Mouse (Mus musculus) kidney, postnatal 36 days (tissue): ENCODE measurements around the gene Trmt44.

ENCODE experiments used
- DNase-seq, 2 experiments: peaks; one replicate each; pipeline ENCODE4 v3.0.0; 2021 to 2022; ENCODE audit warnings: mixed read lengths in 2 of 2

The Trmt44 gene

DNA sequence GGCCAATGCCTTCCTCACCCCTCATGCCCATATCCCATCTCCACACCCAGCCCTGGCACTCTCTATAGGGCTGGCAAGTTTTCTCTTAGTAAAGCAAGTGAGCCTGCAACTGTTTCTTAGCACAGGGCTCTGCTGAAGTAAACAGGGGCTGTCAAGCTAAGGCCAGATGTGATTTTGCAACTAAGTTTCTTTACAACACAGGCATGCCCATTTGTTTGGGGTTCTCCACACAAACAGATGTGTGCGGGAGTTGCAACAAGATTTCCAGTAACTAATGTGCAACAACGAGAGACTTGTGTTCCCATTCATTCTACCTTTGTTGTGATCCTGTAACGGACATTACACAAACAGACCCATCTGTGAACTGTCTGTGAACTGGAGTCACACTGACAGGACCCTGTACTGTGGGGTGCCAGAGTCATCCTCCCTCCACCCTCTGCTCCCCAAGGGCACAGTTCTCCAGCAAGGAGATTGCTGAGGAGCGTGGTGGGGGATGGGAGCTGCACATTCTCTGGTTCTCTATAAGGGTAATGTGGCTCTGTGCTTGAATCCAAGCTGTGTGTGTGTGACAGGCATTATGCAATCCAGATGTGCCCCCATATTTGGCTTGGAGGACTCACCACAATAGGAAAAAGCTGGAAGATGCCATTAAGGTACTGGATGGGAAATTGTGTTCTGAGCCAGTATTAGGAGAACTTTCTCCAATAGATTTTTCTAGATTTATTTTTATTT lies 33.6 kb downstream of the Trmt44 start:
- DNase-seq, result no peak

DNA sequence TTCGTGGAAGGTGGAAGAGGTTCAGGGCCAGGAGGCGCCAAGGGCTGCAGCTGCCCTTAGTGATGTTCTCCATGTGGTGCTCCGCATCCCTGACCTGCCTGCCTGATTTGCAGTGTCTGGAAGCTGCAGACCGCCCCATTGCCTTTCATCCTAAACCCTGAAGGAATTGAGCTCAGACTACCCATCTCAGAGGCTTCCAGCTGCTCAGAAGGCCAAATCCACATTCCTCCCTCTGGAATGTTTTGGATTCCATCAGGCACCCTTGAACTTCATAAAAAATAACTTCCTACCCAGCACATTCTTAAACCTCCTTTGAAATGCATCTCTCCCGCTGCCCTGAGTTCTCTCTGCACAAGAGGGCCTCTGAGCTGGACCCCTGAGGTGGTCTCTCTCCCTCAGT lies 34.3 kb downstream of the Trmt44 start:
- no peak for DNase-seq

DNA sequence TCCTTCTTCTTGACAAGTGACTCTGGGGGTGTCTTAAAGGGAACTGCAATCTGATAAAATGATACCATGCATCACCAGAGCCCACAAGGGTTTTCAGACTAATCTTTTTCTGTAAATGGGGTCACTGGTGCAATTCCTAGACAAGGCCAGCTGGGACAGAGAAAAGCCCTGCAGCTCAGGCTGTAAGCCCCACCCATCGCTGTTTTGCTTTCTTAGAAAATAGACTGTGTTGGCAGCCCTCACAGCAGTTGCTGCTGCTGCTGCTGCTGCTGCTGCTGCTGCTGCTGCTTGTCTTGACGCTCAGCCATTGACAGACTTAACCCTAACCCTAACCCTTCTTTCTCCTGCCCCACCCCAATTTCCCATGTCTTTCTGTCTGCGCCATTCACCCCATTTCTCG lies 35.3 kb downstream of the Trmt44 start:
- DNase-seq, result no peak

DNA sequence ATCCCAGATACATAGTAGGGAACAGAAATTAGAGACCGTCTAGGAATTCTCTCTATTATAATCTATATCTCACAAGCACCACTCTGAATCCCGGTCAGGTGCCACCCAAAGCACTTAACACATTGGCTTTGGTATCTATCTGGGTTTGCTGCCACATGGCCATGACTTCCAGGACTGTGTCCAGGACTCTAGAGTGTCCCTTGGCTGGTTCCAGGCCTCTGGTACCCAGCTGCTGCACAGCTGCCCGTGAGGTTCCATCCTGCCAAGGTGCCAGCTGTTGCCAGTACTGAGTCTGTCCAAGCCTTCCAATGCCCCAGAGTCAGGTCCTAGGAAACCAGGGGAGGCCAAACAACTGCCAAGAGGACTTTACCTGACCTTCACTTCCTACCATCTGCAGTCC lies 36.8 kb downstream of the Trmt44 start:
- no peak for DNase-seq

DNA sequence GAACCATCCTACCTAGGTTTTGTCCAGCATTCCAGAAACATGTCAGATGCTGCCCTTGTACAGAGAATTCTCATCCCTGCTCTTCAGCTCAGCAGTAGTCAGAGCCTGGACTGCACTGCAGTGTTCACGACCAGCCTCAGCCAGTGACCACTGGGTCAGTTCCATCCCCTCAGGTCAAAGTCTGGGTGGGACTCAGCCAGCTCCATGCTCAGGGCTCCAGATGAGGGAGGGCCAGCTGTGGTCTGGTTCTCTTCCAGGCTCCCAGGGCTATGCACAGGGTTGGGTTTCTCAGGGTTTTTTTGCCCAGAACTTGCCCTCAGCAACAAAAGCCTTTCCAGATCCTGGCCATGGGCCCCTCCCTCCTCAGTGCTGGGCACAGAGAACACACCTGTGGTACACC lies 37.4 kb downstream of the Trmt44 start:
- DNase-seq, result no peak

DNA sequence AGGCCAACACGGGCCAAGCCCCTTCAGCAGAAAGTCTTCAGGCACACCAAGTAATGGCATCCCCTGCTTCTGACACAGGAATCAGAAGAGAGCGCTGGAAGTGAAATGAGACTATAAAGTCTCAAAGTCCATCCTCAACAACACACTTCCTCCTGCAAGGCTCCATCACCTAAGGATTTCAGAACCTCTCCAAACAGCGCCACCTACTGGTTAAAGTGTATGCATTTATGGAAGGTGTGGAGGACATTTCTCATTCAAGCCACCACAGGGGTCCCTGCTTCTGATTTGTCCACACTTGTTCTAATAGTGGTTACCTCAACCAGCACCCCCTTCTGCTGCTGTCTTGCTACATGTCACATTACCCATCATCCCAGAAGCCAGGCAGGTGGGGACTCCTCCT lies 38.6 kb downstream of the Trmt44 start:
- no peak for DNase-seq

DNA sequence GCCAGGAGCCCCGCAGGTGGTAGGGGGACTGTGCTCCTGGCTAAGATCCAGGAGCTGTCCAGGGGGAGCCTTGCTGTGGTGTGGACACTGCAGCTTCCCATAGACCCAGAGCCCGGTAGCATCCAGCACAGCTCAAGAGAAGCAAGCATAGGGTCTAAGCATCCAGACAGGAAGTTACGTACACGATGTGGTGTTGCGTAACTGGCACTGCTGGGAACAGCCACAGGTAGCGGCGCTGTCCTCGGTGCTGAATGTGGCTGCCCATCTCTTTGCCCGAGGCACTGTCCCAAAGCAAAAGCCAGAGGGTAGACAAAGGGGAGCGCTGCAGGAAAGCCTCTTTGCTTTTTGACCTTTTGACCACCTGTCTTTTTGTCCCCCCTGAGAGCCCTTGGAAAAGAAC lies 43.3 kb downstream of the Trmt44 start:
- peak; percentile 40 to 77 for DNase-seq

DNA sequence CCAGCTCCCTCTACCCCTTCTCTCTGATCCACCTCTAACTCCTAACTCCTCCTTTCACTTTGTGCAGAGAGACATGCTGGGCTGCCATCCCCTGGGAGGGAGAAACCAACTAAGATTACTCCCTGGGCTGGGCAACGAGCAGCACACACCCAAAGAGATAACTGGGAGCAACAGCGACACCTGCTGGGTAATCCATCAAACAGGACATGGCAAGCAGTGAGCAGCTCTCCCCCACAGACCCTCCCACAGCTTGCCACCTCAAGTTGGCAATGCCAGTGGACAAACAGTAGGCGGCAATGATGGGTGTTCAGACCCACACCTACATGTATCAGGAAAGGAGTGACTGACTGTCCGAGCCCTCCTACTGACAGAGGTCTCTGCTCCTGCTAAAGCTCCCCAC lies 44.4 kb downstream of the Trmt44 start:
- DNase-seq, result peak; percentile 24 to 73

DNA sequence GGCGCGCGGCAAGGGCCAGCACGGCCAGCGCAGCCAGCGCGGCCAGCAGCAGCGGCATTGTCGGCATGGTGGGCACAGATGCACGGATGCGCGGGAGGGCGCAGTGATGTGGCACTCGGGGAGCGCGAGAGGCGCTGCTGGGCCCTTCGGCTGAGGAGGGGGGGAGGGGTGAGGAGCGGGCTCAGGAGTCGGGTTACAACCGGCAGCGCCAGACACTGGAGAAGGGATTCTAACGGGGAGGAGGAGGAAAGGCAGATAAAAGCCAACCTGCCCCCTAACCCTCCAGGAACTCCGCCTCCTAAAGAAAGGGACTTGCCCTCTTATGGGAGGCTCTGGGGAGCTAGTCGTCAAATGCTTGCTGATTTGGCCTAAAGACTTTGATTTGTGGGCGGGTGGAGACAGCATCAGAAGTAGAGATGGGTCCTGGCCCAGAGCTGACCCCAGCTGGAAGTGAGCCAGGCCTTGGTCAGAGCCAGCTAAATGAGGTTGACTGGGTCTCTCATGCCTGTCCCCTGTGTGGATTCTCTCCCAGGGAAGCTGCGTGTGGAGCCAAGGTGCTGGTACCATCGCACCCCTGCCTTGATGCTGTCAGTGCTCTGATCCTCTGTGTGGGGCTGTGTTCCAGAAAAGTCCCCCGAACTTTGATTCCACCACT lies 49.3 kb downstream of the Trmt44 start, which contains the start of gene Cpz:
Gene Cpz, minus strand, starts transcription at position 230 of the 655 bp plus-strand sequence.
- peak in 1 of 2 experiments; percentile 29 for DNase-seq

DNA sequence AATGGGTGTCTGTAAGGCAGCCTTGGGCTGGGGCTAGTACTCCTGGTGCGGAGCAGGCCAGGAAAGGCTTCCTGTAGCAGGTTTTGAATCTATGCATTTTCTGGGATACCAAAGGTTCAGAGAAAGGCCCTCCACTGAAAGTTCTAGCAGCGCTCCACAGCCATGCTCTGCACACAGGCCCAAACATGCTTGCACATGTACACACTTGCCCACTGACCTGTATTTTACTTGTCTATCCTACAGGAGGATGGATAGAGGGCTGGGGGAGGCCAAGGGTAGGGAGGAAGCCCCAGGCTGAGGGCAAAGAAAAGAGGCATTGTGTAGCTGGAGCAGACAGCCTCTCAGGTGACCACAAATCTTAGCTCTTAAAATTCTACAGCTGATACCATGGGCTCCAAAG lies 50.5 kb downstream of the Trmt44 start:
- DNase-seq, result no peak

DNA sequence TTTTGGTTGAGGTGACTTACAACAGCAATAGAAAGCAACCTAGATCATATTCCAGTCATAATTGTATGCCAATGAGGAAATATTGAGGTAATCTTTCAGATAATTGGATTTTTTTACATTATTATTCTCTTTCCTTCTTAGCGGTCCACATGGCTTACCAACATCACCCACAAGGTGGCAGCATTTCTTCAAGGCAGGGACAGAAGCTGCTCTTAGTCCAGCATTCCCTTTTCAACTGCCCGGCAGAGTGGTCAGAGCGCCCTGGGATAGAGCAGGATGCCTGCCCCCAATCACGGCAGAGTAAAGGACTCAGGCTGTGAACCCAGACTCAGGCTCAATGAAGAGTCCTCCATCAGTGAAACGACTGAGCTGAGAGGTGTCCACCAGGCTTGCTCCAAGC lies 51.1 kb downstream of the Trmt44 start:
- DNase-seq, result peak; percentile 46 to 89

DNA sequence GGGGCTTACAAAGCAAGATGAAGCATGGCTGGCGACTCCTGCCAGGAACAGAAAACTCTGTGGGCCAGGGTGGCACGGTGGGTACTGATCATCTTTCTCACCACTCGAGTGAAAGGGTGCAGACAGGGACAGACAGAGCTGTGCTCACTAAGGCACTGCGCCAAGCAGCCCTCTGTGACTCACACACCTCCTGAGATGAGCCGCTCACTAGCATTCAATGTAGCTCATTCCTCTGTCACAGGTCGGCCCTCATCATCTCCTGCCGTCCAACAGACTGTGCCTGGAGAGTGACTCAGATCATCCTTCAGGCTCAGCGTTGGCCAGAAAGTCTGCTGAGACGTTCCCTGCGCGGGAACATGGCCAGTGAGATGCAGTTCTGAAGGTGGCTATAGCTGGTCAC lies 58.1 kb downstream of the Trmt44 start:
- DNase-seq, result no peak

DNA sequence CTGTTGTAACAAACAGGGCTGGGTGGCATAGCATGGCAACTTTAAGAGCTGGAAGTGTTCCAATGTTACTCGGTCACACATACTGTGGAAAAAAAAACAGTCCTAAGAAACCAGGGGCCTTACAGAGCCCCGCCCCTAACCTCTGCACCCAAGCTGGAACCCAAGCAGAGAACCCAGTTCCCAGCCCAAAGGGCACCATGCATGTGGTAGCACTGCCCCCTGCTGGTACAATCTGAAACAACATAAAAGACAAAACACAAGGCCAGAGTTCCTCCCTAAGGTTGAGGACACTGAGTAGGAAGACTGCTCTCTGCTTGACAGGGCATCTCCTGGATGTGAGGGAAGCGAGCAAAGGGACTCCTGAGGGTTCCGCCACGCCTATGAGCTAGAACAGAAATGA lies 64.3 kb downstream of the Trmt44 start:
- peak; percentile 52 to 77 for DNase-seq
